Mouse (Mus musculus) stomach, embryonic 16.5 days (tissue): Measurements from ENCODE around the gene Syne1. TPM values are rescaled to one million over a fixed set of nuclear protein-coding genes. Genes with fewer than 3 reads are reported as not detected.
A peak's percentile ranks its signal among the peaks of the same experiment; 100 is the strongest.

ENCODE experiments used
- ATAC-seq: fragments of 200-750 bp; cut with Nextera tagmentation; 2 replicates; pipeline ENCODE4 v1.8.0; 2017; ENCODE audit warnings: moderate number of reproducible peaks, moderate TSS enrichment; ENCODE audit not compliant: insufficient read depth, low FRiP score
- H3K27ac ChIP-seq: fragments of 300-500 bp; sonication (generic); 2 replicates; pipeline ENCODE4 v1.5.1; 2014; ENCODE audit warnings: low read length
- H3K27me3 ChIP-seq: fragments of 300-500 bp; sonication (generic); 2 replicates; pipeline ENCODE4 v1.6.1; 2014; ENCODE audit warnings: low read length, control low read depth, mixed read lengths; ENCODE audit not compliant: control insufficient read depth, insufficient read depth
- H3K36me3 ChIP-seq: fragments of 300-500 bp; sonication (generic); 2 replicates; pipeline ENCODE4 v1.6.1; 2014; ENCODE audit warnings: low read length; ENCODE audit not compliant: control insufficient read depth, insufficient read depth
- H3K4me1 ChIP-seq: fragments of 300-500 bp; sonication (generic); 2 replicates; pipeline ENCODE4 v1.6.1; 2014; ENCODE audit warnings: low read length, control low read depth, mixed read lengths; ENCODE audit not compliant: control insufficient read depth, insufficient read depth
- H3K4me2 ChIP-seq: fragments of 300-500 bp; sonication (generic); 2 replicates; pipeline ENCODE4 v1.6.1; 2014; ENCODE audit warnings: low read depth, low read length, mixed read lengths
- H3K4me3 ChIP-seq: fragments of 300-500 bp; sonication (generic); replicated peaks from 2 replicates; pipeline ENCODE4 v1.5.1; 2014; ENCODE audit warnings: mild to moderate bottlenecking, low read length
- H3K9ac ChIP-seq: fragments of 300-500 bp; sonication (generic); 2 replicates; pipeline ENCODE4 v1.6.1; 2014; ENCODE audit warnings: low read length
- H3K9me3 ChIP-seq: fragments of 300-500 bp; sonication (generic); replicated peaks from 2 replicates; pipeline ENCODE4 v1.6.1; 2016; ENCODE audit warnings: low read length, control low read depth; ENCODE audit not compliant: control insufficient read depth
- WGBS: fragments of 180-500 bp; shearing (Covaris S2); extraction: QIAGEN DNeasy Blood & Tissue Kit; methylation state at CpG from one replicate; pipeline ENCODE4 v1.1.7; 2014; 5-methylcytosine and 5-hydroxymethylcytosine counted together
- polyA plus RNA-seq: library from polyadenylated mRNA; unstranded; fragments of >200 nt; fragmentation: Nextera tagmentation; extraction: Ambion mirVana; gene quantifications from 2 replicates; pipeline ENCODE4 v1.2.1, GENCODE M21; 2015

Syne1 gene
- polyA plus RNA-seq, 1 experiment from 2014 or later, result 9.4 TPM

DNA sequence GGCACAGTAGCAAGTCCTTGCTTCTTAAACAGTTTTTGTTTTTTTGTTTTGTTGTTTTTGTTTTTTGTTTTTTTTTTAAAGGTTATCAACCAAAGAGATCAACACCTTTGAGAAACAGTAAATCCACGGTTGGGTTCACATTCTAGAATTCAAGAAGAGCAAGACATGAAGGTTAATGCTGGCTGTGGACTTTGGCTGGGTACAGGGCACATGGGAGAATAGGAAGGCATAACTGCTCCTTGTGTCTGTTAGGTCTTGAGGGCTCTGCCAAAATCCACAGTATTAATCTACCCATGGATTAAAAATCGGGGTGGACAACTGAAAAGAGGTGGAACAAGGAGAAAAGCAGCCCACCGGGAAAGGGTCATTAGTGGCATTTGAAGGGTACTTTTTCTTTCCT is 388.0 kb downstream of the Syne1 start:
- Histone ChIP-seq H3K36me3 (no peaks in the 10 kb centered on the region), H3K9me3 (no peaks in the 10 kb centered on the region), H3K9ac (no peak overlapping the region), H3K4me2 (no peak overlapping the region), H3K27me3 (no peaks in the 10 kb centered on the region), H3K27ac (no peak overlapping the region), H3K4me1 (no peaks in the 10 kb centered on the region), H3K4me3 (no peak overlapping the region)
- no peak for ATAC-seq
- 80% methylated on average over 3 of the region's 3 CpGs for WGBS

DNA sequence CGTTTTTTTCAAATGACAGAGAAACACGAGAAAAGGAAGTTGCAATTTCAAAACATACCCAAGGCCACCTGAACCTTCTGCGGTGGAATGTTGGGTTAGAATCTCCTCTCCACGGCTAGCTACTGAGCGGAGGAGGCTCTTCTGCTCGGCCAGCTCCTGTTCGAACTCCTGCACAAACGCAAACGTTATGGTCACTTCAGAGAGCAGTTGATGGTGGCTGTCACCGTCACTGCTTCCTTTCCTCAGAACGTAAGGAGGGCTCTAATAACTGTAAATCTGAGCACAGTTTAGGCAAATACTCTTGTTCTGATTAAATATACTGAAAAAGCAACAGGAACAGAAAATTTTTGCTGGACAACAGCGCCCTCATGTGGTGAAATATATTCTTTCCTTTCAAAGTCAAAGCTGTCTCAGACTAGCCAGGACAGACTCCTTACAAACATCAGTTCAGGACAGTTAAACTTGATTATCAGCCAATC is 389.8 kb downstream of the Syne1 start:
- Histone ChIP-seq H3K27me3 (no peaks in the 10 kb centered on the region), H3K9ac (no peak overlapping the region), H3K4me2 (no peak overlapping the region), H3K9me3 (no peaks in the 10 kb centered on the region), H3K4me1 (no peaks in the 10 kb centered on the region), H3K27ac (no peak overlapping the region), H3K36me3 (no peaks in the 10 kb centered on the region), H3K4me3 (no peak overlapping the region)
- ATAC-seq, result no peak
- 55% methylated on average over 12 of the region's 12 CpGs for WGBS

DNA sequence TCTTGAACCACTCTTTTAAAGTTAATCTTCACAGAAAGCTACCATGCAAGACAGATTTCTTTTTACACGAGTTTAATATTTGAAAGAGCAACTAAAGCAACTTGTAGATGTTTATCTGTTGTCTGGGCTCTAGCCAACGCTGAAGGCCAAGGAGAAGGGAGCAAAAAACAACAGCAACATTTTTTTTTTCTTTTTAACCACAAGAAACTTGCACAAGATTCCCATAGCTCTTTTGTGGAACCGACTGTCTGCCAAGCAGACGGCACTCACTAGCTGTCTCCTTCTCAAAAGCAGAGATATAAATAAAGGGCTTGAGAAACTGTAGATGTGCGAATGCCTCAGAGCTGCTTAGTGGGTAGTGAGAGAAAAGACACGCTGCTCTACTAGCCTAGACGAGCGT is 391.6 kb downstream of the Syne1 start:
- ATAC-seq, result no peak

DNA sequence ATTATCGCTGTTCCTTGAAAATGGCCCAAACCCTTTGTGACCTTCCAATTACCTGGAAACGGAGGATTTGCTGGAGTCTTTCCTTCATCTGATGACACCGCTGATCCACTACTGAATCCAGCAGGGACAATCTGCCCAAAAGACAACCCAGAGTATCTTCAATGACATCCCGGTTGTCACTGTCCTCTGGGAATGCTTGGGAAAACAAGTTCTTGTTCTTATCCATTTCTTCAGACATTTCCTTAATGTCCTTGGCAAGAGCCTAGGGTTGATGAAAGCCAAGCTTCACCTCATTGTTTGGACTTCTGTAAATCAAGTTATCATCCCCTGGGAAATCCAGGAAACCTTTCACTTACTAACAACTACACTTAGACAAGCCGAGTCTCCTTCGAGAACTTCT is 398.2 kb downstream of the Syne1 start:
- Histone ChIP-seq H3K4me2 (no peak overlapping the region), H3K9ac (no peak overlapping the region), H3K4me1 (no peaks in the 10 kb centered on the region), H3K27ac (no peak overlapping the region), H3K9me3 (no peaks in the 10 kb centered on the region), H3K27me3 (no peaks in the 10 kb centered on the region), H3K4me3 (no peak overlapping the region), H3K36me3 (0 out of 2 replicates have a peak, but pooled peaks cover 5% of the 10 kb centered on the region)
- no peak for ATAC-seq
- 87% methylated on average over 6 of the region's 6 CpGs for WGBS

More for the DNA sequence above, 391.6 kb downstream of the Syne1 start:
- Histone ChIP-seq H3K27ac (no peak overlapping the region), H3K4me2 (no peak overlapping the region), H3K9me3 (no peaks in the 10 kb centered on the region), H3K9ac (no peak overlapping the region), H3K36me3 (no peaks in the 10 kb centered on the region), H3K4me1 (no peaks in the 10 kb centered on the region), H3K4me3 (no peak overlapping the region), H3K27me3 (no peaks in the 10 kb centered on the region)
- 58% methylated on average over 8 of the region's 8 CpGs for WGBS

DNA sequence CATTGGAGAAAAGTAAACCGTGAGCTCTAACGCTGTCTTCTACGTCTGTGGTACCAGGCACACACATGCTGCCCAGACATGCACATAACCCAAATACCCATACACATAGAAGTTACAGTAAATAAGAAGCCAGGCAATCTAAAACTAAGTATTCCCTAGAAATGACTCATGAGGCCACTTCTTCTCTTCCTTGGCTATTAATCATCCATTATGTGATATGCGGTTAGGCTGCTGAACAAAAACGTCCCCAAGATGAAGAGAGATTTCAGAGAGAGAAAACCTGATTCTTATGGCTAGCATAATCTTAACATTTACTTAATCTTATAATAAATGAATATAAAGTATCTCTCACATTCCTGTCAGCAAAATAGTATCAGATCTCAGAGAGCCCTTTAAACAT is 409.8 kb downstream of the Syne1 start:
- Histone ChIP-seq H3K9me3 (no peaks in the 10 kb centered on the region), H3K27ac (no peak overlapping the region), H3K4me2 (no peak overlapping the region), H3K27me3 (no peaks in the 10 kb centered on the region), H3K9ac (no peak overlapping the region), H3K4me1 (no peaks in the 10 kb centered on the region), H3K4me3 (no peak overlapping the region), H3K36me3 (no peaks in the 10 kb centered on the region; the same call in 1 of the 2 replicates)
- 72% methylated on average over 5 of the region's 5 CpGs for WGBS
- ATAC-seq, result no peak

DNA sequence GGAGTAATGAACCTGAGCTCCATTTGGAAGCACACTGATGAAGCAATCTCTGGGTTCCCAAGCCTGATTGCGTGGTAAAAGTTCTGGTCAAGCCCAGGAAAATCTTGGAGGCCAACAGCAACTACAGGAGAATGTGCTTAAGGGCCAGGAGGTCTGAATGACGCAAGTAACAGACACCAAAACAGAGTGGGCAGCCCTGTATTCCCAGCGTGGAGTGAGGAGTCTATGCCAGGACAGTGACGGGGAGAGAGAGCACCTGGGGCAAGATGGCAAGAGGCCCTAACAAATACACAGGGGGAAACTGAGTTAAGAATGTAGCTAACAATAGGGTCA is 411.4 kb downstream of the Syne1 start:
- no peak for ATAC-seq
- H3K27me3 ChIP-seq, result no peaks in the 10 kb centered on the region
- H3K9me3 ChIP-seq, result no peaks in the 10 kb centered on the region
- 0 out of 2 replicates have a peak overlapping the region, but pooled peaks have one; percentile 31 for H3K27ac ChIP-seq
- WGBS, result 66% methylated on average over 4 of the region's 4 CpGs
- no peaks in the 10 kb centered on the region for H3K4me1 ChIP-seq
- H3K4me2 ChIP-seq, result no peak overlapping the region
- H3K36me3 ChIP-seq, result no peaks in the 10 kb centered on the region
- no peak overlapping the region for H3K4me3 ChIP-seq
- H3K9ac ChIP-seq, result no peak overlapping the region

DNA sequence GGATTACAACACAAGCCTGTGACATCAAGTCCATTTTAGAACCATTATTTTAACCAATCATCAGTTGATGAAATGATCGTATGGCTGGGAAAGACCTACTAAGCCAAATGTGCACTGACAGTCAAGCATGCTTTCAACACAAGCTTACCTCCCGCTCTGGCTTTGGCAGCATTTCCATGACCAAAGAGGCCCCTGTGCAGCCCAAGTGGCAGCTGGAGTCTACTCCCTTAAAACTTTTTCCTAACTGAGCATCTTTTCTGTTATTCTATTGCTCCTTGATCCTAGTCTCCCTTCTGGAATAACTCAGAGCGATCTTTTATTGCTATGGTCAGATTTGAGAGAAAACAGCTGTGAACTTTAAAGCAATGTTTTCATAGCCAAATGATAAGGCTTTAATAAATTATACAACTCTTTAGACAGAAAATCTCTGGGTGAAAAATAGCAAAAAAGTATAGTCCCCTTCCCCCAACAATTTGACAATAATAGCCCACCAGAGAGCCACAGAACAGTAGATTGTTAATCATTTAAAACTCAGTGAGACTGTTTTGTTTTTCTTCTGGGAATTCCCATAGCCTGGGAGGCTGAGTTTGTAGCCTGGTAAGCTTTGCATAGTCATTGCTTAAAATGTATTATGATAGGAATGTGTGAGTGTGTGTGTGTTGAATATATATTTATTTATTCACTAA is 411.9 kb downstream of the Syne1 start:
- Histone ChIP-seq H3K4me3 (no peak overlapping the region), H3K9ac (no peak overlapping the region), H3K9me3 (no peaks in the 10 kb centered on the region), H3K27ac (0 out of 2 replicates have a peak overlapping the region, but pooled peaks have one; percentile 31), H3K4me1 (no peaks in the 10 kb centered on the region), H3K4me2 (no peak overlapping the region), H3K36me3 (no peaks in the 10 kb centered on the region), H3K27me3 (no peaks in the 10 kb centered on the region)
- no peak for ATAC-seq
- 51% methylated on average over 3 of the region's 3 CpGs for WGBS

DNA sequence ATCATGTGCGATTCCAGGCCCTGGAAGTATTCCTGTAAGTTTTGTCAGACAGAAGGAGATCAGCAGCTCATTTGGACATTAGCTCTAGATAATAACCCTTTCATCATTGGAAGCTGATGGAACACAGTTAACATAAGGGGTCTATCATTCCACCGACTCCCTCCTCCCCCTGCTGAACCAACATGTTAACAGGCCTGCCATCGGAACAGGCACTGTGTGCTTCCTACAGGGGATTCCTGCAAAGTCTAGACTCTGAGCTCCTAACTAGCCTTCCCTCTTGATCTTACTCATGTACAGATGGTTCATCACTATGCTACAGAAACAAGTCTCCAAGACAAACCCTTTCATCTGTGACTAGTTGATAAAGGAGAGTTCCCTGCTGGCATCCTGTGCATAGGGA is 419.2 kb downstream of the Syne1 start:
- Histone ChIP-seq H3K4me2 (no peak overlapping the region), H3K27ac (no peak overlapping the region), H3K27me3 (no peaks in the 10 kb centered on the region), H3K4me1 (no peaks in the 10 kb centered on the region), H3K9ac (no peak overlapping the region), H3K4me3 (no peak overlapping the region), H3K9me3 (no peaks in the 10 kb centered on the region), H3K36me3 (0 out of 2 replicates have a peak, but pooled peaks cover 3% of the 10 kb centered on the region)
- WGBS, result 81% methylated on average over 3 of the region's 3 CpGs
- ATAC-seq, result no peak

DNA sequence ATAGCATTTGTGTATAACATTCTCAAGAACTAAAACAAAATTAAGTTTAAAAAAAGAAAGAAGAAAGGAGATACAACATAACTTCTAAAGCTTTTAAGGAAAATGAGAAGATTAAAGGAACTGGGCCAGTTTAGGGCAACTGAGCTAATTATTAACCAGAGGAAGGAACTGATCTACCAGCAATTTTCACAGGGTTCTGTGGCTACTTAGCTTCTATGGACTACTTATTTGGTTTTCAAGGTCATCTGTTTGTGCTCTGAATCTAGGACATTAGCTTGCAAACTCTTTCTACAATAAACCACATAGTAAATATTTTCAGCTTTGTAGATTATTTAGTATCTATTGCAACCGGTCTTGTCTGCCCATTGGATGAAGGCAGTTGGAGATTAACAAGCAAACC is 420.8 kb downstream of the Syne1 start:
- H3K4me2 ChIP-seq, result no peak overlapping the region
- 67% methylated on average over 1 of the region's 1 CpGs for WGBS
- no peaks in the 10 kb centered on the region for H3K9me3 ChIP-seq
- H3K27ac ChIP-seq, result no peak overlapping the region
- H3K4me1 ChIP-seq, result no peaks in the 10 kb centered on the region
- 0 out of 2 replicates have a peak, but pooled peaks cover 3% of the 10 kb centered on the region for H3K36me3 ChIP-seq
- no peak for ATAC-seq
- no peaks in the 10 kb centered on the region for H3K27me3 ChIP-seq
- no peak overlapping the region for H3K4me3 ChIP-seq
- H3K9ac ChIP-seq, result no peak overlapping the region
